Mouse (Mus musculus) thymus, adult 2 months (tissue): Measurements from ENCODE around the gene Rbfox3. TPM values are rescaled to one million over a fixed set of nuclear protein-coding genes. Genes with fewer than 3 reads are reported as not detected.

Source experiments
- DNase-seq: peaks from one replicate; pipeline ENCODE4 v3.0.0; 2021
- H3K27ac ChIP-seq: fragments of 200-500 bp; 2 replicates; pipeline ENCODE4 v1.5.1; 2012; ENCODE audit warnings: low read length, control low read depth; ENCODE audit not compliant: control insufficient read depth, insufficient read depth
- H3K27me3 ChIP-seq: fragments of 200-500 bp; 2 replicates; pipeline ENCODE4 v1.6.1; 2012; ENCODE audit warnings: mild to moderate bottlenecking, low read length, moderate library complexity, mixed read lengths; ENCODE audit not compliant: control insufficient read depth, insufficient read depth
- H3K36me3 ChIP-seq: fragments of 200-500 bp; 2 replicates; pipeline ENCODE4 v1.6.1; 2012; ENCODE audit warnings: mild to moderate bottlenecking, low read length, moderate library complexity; ENCODE audit not compliant: control insufficient read depth, insufficient read depth
- H3K4me1 ChIP-seq: fragments of 200-500 bp; replicated peaks from 2 replicates; pipeline ENCODE4 v1.6.1; 2012; ENCODE audit warnings: low read length; ENCODE audit not compliant: control insufficient read depth, insufficient read depth
- H3K4me3 ChIP-seq: fragments of 200-500 bp; 2 replicates; pipeline ENCODE4 v1.5.1; 2012; ENCODE audit warnings: mild to moderate bottlenecking, low read length, control low read depth, moderate library complexity; ENCODE audit not compliant: control insufficient read depth, insufficient read depth
- CTCF ChIP-seq: fragments of 200-500 bp; IDR thresholded peaks from 2 replicates; pipeline ENCODE4 v1.5.1; 2012; ENCODE audit warnings: mild to moderate bottlenecking, control low read depth, low read length, moderate library complexity, borderline replicate concordance; ENCODE audit not compliant: control insufficient read depth, poor library complexity, insufficient read depth; ENCODE audit errors: extremely low read depth
- POLR2A ChIP-seq: fragments of 200-500 bp; IDR thresholded peaks from 2 replicates; pipeline ENCODE4 v1.6.1; 2012; ENCODE audit warnings: mild to moderate bottlenecking, low read length, control low read depth, moderate library complexity; ENCODE audit not compliant: control insufficient read depth, poor library complexity, insufficient read depth; ENCODE audit errors: extremely low read depth
- WGBS: fragments of 180-500 bp; shearing (Covaris S2); methylation state at CpG from one replicate; pipeline ENCODE4 v1.1.7; 2018; 5-methylcytosine and 5-hydroxymethylcytosine counted together
- polyA plus RNA-seq: library from polyadenylated mRNA; depleted of rRNA; stranded (reverse); fragments of >200 nt; gene quantifications from 2 replicates; pipeline ENCODE4 v1.2.3, GENCODE M21; 2012

Gene Rbfox3
- polyA plus RNA-seq, 1 experiment = 0.50 TPM

DNA sequence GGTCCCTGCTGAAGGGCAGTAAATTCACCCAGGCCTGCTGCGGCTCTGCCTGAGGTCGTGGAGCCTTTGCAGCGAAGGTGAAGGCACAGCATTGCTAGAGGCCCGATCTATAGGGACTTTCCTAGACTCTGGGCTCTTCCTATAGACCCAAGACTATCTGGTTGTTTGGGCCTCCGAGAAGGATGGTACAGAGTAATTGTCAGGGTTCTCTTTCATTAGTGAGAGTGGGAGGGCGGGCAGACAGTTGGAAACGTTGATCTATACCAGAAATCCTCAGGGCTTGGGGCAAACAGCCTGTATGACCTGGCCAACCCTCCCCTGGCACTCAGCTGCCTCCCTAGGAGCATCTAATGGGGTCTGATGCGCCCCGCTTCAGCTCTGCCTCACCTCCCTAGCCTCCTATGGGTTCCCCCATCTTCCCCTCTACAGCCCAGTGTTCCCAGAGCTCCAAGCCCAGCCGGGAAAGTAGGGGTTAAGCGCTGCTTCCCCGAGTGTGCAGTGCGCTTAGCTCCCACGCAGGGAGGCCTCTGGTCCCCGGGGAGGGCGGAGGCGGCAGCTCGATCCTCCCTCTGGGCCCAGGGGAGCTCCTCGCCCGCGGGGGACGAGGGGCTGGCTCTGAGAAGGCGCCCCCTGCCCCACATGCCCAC lies 4.5 kb downstream of the Rbfox3 start:
- WGBS = 13% methylated on average over 23 of the region's 23 CpGs
- no peak overlapping the region for H3K27ac ChIP-seq
- no peaks in the 10 kb centered on the region for H3K4me1 ChIP-seq
- H3K36me3 ChIP-seq = no peaks in the 10 kb centered on the region
- DNase-seq = no peak
- TF ChIP-seq POLR2A = no peak
- H3K4me3 ChIP-seq = no peak overlapping the region
- no peaks in the 10 kb centered on the region; the same call in 1 of the 2 replicates for H3K27me3 ChIP-seq

DNA sequence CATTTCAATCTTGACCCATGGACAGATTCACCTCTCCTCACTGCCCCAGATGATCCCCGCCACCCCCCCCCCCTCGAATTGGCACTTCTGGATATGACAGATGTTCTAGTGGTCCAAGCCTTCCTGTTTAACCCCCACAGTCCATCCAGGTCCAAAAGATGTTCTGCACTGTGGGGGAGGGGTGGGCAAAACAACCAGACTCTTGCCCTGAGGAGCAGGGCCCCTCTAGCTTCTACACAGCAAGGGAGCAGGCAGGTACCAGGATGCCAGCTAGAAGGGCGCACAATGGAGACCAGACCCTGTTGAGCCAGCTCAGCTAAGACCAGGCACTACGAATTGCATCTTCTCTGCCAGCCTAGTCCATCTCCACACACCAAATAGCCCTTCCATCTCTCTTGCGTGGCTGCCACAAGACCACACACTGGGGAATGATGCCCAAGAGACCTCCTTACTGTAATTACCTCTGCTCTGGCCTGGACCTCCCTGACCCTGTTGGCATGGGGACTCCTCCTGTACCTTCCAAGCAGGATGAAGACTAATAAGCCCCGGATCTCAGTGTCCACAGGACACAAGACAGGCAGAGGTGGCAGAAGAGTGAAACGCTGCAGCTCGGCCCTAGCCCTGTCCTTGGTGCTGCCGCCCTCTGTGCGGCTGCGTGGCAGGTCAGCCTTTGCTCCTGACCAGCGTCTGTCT lies 5.1 kb downstream of the Rbfox3 start:
- TF ChIP-seq CTCF = no peak
- TF ChIP-seq POLR2A = no peak
- WGBS = 34% methylated on average over 12 of the region's 12 CpGs

DNA sequence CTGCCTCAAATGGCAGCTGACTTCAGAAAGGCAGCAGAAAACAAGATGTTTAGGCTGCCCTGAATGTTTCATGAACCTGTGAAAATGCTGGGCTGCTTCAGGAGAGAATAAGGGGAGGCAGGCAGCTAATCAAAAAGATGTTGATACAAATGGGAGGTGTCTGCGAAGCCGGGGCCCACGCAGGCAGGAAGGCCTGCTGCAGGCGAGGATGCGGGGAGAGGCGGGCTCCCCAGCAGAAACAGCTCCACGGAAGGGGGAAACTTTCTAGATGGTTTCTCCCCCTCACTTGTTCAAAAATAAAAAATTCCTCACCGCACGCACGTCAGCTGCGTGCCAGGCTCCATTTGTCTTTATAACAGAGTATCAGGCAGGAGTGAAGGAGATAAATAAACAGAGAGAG lies 5.7 kb downstream of the Rbfox3 start:
- Histone ChIP-seq H3K36me3 (no peaks in the 10 kb centered on the region), H3K4me3 (no peak overlapping the region), H3K4me1 (no peaks in the 10 kb centered on the region), H3K27me3 (no peaks in the 10 kb centered on the region; the same call in 1 of the 2 replicates), H3K27ac (no peak overlapping the region)
- no peak for DNase-seq
- TF ChIP-seq CTCF (no peak), POLR2A (no peak)
- 69% methylated on average over 11 of the region's 11 CpGs for WGBS

More for the DNA sequence above, 5.1 kb downstream of the Rbfox3 start:
- Histone ChIP-seq H3K27me3 (no peaks in the 10 kb centered on the region; the same call in 1 of the 2 replicates), H3K4me3 (no peak overlapping the region), H3K27ac (no peak overlapping the region), H3K4me1 (no peaks in the 10 kb centered on the region), H3K36me3 (no peaks in the 10 kb centered on the region)
- DNase-seq = no peak

- no peaks in the 10 kb centered on the region for H3K4me1 ChIP-seq
- no peak for TF ChIP-seq POLR2A
- TF ChIP-seq CTCF = no peak
- no peaks in the 10 kb centered on the region for H3K36me3 ChIP-seq
- 89% methylated on average over 6 of the region's 6 CpGs for WGBS
- H3K27me3 ChIP-seq = no peaks in the 10 kb centered on the region; the same call in 1 of the 2 replicates
- no peak overlapping the region for H3K4me3 ChIP-seq
- DNase-seq = no peak
- no peak overlapping the region for H3K27ac ChIP-seq
These were observed 7.1 kb downstream of the Rbfox3 start for GRCm38 (mm10) chr11:118904253-118904652.

DNA sequence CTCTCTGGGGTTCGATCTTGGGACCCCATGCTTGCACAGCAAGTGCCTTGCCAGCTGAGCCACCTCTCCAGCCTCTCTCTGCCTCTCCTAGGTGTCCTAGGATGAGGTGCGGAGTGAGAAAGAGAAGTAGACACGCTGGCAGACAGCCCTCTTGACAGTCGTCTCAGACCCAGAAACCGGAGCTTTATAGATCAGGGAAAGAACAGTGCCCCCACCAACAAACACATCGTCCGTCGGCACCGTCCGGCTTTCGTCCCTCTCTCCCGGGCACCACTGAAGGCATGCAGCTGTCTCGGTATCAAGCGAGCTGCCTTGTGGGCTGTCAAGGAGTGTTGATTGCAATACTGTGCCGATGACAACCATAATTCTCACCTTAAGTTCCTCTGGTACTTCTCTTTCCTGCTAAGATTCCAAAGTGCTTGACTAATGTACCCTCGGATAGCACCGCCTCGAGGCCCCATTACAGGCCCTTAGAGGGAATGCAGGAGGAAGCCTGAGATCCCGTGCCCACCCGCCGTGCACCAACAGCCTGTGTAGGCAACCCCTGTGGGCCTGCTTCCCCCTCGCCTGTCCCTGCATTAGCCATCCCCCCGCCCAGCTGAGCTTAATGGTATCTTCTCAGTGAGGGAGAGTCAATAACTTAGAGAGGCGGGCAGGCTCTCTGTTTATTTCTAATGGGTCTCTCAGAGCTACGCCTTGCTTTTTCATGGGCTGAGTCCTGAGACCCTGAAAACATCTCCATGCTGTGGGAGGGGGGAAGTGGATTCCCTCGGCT lies 11.4 kb downstream of the Rbfox3 start:
- no peak for DNase-seq
- Histone ChIP-seq H3K4me1 (no peaks in the 10 kb centered on the region), H3K27me3 (no peaks in the 10 kb centered on the region), H3K4me3 (no peak overlapping the region), H3K36me3 (no peaks in the 10 kb centered on the region), H3K27ac (no peak overlapping the region)
- TF ChIP-seq POLR2A = no peak
- no peak for TF ChIP-seq CTCF
- 72% methylated on average over 26 of the region's 26 CpGs for WGBS

- no peak for TF ChIP-seq CTCF
- TF ChIP-seq POLR2A = no peak
- WGBS = 77% methylated on average over 11 of the region's 11 CpGs
- no peak overlapping the region for H3K27ac ChIP-seq
- H3K36me3 ChIP-seq = no peaks in the 10 kb centered on the region
- no peak for DNase-seq
- H3K4me1 ChIP-seq = no peaks in the 10 kb centered on the region
- H3K4me3 ChIP-seq = no peak overlapping the region
- H3K27me3 ChIP-seq = no peaks in the 10 kb centered on the region
These were observed 12.8 kb downstream of the Rbfox3 start for GRCm38 (mm10) chr11:118898643-118899042.
